Mouse (Mus musculus): ENCODE measurements around the gene Gulp1. TPM values are rescaled to one million over a fixed set of nuclear protein-coding genes. Genes with fewer than 3 reads are reported as not detected.
A peak's percentile ranks its signal among the peaks of the same experiment; 100 is the strongest.

The Gulp1 gene
- 8.4 and 9.1 TPM in 2 replicates for polyA plus RNA-seq (2014; fragmentation: Nextera tagmentation; extraction: Ambion mirVana)

DNA sequence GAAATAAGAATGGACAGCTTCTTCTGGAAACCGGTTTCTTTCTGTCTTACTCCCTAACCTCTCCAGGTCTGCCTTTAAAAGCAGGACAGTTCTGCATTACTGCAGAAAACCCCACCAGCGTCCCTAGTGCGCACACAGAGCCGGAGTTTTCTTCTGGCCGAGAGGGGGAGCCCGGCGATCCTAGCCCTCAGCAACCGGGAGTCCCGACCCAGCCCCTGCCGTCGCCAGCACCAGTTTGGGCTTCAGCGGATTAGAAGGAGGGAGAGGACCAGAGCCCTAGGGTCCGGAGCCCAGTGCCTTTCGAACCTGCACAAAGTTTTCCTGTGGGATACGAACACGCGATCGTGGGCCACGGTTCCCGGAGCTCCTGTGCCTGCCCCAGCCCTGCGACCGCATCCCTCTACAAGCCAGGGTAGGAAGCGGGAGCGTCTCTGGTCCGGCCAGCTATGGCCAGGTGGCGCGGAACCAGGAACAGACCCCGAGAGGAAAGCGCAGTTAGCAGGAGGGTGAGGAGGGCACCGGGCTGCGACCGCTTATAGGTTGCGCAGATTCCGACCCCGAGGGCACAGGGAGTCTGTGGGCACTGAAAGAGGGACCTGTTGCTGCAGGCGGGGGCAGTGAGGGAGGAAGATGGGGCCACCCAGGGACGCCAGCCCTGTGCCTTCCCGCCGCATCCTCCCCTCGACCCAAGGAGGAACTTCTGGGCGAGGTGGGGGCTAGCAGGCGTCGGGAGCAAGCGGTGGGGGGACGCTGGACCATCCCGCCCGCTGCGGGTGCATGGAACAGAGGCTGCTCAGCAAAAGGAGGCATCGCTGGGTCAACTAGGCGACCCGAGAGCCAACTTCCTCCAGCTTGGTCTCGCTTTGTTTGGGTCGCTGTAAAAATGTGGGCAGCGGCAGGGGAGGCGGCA, at the start of gene Gulp1:
Gene Gulp1, plus strand, starts transcription at position 51 of the 910 bp plus-strand sequence.
- peak within 1 kb of the TSS; percentile 51 for H3K4me3 ChIP-seq (replicated peaks; ENCODE audit: low read length)
- under 1% methylated on average over 55 of the region's 55 CpGs for WGBS
- H3K4me1 ChIP-seq (replicated peaks; ENCODE audit: control insufficient read depth, insufficient read depth, low read length) = no peaks in the 10 kb centered on the region
- H3K4me2 ChIP-seq (replicated peaks) = peak within 1 kb of the TSS; percentile 67
- no peaks in the 10 kb centered on the region for H3K9me3 ChIP-seq (ENCODE audit: control insufficient read depth, low read length)
- no peaks in the 10 kb centered on the region for H3K36me3 ChIP-seq (replicated peaks; ENCODE audit: control insufficient read depth, insufficient read depth)
- peak within 1 kb of the TSS; percentile 61 for H3K9ac ChIP-seq
- peak; percentile 64 for DNase-seq (ENCODE audit: low spot score)
- peak within 1 kb of the TSS; percentile 45 for H3K27ac ChIP-seq
- H3K27me3 ChIP-seq (ENCODE audit: control insufficient read depth, insufficient read depth, low read length) = no peaks in the 10 kb centered on the region
- ATAC-seq (ENCODE audit: low FRiP score) = peak; percentile 89

DNA sequence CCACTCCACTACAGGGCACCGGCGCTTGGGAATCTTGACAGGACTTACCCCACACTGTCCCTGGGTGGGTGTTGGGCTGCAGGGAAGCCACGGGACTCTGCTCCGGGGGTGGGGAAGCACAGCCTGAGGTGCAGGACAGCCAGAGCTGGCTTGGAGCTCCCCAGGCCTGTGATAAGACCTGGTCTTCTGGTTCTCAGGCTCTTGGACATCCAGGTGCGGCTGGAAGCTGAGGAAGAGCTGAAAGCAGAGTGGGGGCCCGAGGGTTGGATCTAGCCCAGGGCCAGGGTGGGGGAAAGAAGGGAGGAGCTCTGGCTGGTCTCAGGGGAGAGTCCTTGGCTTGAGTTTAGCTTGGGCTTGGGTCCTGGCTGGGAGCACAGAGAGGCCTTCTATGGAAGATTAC, 1.1 kb upstream of the Gulp1 start:
- WGBS = 77% methylated on average over 6 of the region's 6 CpGs
- Histone ChIP-seq H3K4me3 (replicated peaks; ENCODE audit: low read length) (no peak overlapping the region), H3K27ac (no peak overlapping the region), H3K27me3 (ENCODE audit: control insufficient read depth, insufficient read depth, low read length) (no peaks in the 10 kb centered on the region), H3K9ac (no peak overlapping the region), H3K4me2 (replicated peaks) (no peak overlapping the region), H3K4me1 (replicated peaks; ENCODE audit: control insufficient read depth, insufficient read depth, low read length) (no peaks in the 10 kb centered on the region), H3K36me3 (replicated peaks; ENCODE audit: control insufficient read depth, insufficient read depth) (no peaks in the 10 kb centered on the region), H3K9me3 (ENCODE audit: control insufficient read depth, low read length) (no peaks in the 10 kb centered on the region)
- no peak for ATAC-seq (ENCODE audit: low FRiP score)
- no peak for DNase-seq (ENCODE audit: low spot score)

DNA sequence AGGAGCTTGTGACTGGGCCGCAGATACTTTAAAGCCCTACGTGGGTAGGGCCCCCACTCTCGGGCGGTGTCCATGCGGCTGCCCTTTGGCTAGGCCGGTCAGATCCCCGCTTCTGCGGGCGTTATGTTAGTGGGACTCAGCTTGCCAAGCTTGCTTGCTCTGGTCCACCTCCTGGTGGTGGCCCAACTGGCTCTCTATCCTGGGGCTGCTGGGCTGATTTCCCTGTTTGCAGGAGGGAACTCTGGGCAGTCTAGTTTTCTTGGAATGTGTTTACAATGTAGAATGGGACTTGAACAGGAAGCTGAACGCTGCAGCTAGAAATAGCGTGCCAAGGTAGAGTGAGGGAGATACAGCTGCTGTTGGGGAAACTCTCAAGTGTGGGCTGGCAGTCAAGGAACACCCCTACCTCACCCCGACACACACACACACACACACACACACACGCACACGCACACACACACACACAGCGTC, 1.1 kb downstream of the Gulp1 start:
- H3K27me3 ChIP-seq (ENCODE audit: control insufficient read depth, insufficient read depth, low read length) = no peaks in the 10 kb centered on the region
- no peaks in the 10 kb centered on the region for H3K36me3 ChIP-seq (replicated peaks; ENCODE audit: control insufficient read depth, insufficient read depth)
- 8% methylated on average over 15 of the region's 15 CpGs for WGBS
- peak overlapping the region; percentile 67 for H3K4me2 ChIP-seq (replicated peaks)
- H3K4me3 ChIP-seq (replicated peaks; ENCODE audit: low read length) = peak overlapping the region; percentile 51
- H3K9ac ChIP-seq = peak overlapping the region; percentile 61
- H3K27ac ChIP-seq = peak overlapping the region; percentile 45
- no peaks in the 10 kb centered on the region for H3K9me3 ChIP-seq (ENCODE audit: control insufficient read depth, low read length)
- H3K4me1 ChIP-seq (replicated peaks; ENCODE audit: control insufficient read depth, insufficient read depth, low read length) = no peaks in the 10 kb centered on the region
- ATAC-seq (ENCODE audit: low FRiP score) = peak; percentile 65; the same call in 1 of the 2 replicates
- peak; percentile 46 for DNase-seq (ENCODE audit: low spot score)

DNA sequence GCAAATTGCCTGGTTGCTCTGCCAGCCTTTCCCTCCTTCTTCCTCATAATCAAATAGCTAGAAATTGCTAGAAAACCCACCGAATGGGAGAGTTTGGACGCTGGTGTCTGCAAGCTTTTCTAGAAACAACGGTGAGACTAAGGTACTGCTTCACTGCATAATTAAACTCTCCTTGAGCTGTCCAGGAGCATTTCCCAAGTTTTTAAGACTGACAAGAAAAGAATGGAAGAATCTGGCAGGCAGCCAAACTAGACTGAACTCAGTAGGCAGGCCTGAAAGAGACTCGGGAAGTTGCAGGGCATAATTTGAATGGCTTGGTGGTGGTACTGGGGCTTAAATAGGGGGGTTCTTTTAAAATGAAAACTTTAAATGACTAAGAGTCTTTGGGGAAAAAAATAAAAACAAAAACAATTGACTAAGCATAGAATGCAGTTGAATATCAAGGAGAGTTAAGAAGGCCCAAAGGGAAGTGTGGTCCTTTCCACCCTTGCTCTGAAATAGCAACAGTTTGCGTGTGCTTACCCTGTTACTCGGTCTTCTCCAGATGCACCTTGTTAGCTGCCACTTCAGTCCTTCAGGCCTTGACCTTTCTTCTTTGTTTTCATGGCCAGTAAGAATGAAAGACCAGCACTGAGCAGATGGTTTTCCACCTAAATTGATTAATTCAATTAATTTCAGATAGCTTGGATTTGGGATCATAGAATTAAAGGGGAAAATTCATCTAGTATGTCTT, 2.0 kb downstream of the Gulp1 start:
- Histone ChIP-seq H3K9me3 (ENCODE audit: control insufficient read depth, low read length) (no peaks in the 10 kb centered on the region), H3K9ac (no peak overlapping the region), H3K36me3 (replicated peaks; ENCODE audit: control insufficient read depth, insufficient read depth) (no peaks in the 10 kb centered on the region), H3K4me2 (replicated peaks) (peak overlapping the region; percentile 67), H3K4me1 (replicated peaks; ENCODE audit: control insufficient read depth, insufficient read depth, low read length) (no peaks in the 10 kb centered on the region), H3K27ac (no peak overlapping the region), H3K27me3 (ENCODE audit: control insufficient read depth, insufficient read depth, low read length) (no peaks in the 10 kb centered on the region), H3K4me3 (replicated peaks; ENCODE audit: low read length) (no peak overlapping the region)
- DNase-seq (ENCODE audit: low spot score) (peak; percentile 71), ATAC-seq (ENCODE audit: low FRiP score) (no peak)
- WGBS = 21% methylated on average over 6 of the region's 6 CpGs

DNA sequence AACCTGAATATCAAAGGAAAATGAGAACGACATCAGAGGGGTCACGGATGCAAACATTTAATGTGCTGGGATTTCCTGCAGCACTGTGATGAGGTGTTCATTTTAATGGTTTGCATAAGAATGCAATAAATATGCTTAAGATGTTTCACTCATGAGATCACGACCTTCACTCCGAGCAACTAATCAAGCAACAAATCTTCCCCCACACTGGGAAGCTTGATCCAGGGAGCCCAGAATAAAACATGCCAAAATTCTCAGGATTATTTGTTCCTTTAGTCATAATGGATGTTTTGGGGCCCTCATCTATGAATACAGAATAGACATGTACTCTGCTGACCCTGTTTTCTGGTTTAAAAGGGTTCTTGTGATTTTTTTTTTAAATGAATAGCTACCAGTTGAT, 16.1 kb downstream of the Gulp1 start:
- no peak for ATAC-seq (ENCODE audit: low FRiP score)
- no peak for DNase-seq (ENCODE audit: low spot score)
- Histone ChIP-seq H3K36me3 (replicated peaks; ENCODE audit: control insufficient read depth, insufficient read depth) (no peaks in the 10 kb centered on the region), H3K4me2 (replicated peaks) (no peak overlapping the region), H3K27ac (no peak overlapping the region), H3K9me3 (ENCODE audit: control insufficient read depth, low read length) (no peaks in the 10 kb centered on the region), H3K4me1 (replicated peaks; ENCODE audit: control insufficient read depth, insufficient read depth, low read length) (no peaks in the 10 kb centered on the region), H3K27me3 (ENCODE audit: control insufficient read depth, insufficient read depth, low read length) (no peaks in the 10 kb centered on the region), H3K4me3 (replicated peaks; ENCODE audit: low read length) (no peak overlapping the region), H3K9ac (no peak overlapping the region)
- WGBS = 76% methylated on average over 4 of the region's 4 CpGs

DNA sequence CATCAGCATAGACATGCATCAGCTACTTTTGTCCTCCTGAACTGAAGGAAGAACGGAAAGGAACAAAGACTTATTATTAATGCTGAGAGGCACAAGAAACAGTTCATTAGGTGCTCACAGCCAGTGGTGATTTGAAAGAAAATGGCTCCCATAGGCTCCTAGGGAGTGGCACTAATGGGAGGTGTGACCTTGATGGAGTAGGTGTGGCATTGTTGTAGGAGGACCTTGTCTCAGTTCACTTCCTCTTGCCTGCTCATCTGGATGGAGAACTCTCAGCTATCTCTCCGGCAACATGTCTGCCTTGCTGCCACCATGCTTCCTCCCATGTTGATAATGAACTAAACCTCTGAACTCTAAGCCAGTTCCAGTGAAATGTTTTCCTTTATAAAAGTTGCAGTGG, 17.0 kb downstream of the Gulp1 start:
- Histone ChIP-seq H3K4me3 (replicated peaks; ENCODE audit: low read length) (no peak overlapping the region), H3K9me3 (ENCODE audit: control insufficient read depth, low read length) (no peaks in the 10 kb centered on the region), H3K27me3 (ENCODE audit: control insufficient read depth, insufficient read depth, low read length) (no peaks in the 10 kb centered on the region), H3K4me2 (replicated peaks) (no peak overlapping the region), H3K4me1 (replicated peaks; ENCODE audit: control insufficient read depth, insufficient read depth, low read length) (no peaks in the 10 kb centered on the region), H3K9ac (no peak overlapping the region), H3K27ac (no peak overlapping the region), H3K36me3 (replicated peaks; ENCODE audit: control insufficient read depth, insufficient read depth) (no peaks in the 10 kb centered on the region)
- DNase-seq (ENCODE audit: low spot score) (no peak), ATAC-seq (ENCODE audit: low FRiP score) (no peak)
- 54% methylated on average over 2 of the region's 2 CpGs for WGBS

DNA sequence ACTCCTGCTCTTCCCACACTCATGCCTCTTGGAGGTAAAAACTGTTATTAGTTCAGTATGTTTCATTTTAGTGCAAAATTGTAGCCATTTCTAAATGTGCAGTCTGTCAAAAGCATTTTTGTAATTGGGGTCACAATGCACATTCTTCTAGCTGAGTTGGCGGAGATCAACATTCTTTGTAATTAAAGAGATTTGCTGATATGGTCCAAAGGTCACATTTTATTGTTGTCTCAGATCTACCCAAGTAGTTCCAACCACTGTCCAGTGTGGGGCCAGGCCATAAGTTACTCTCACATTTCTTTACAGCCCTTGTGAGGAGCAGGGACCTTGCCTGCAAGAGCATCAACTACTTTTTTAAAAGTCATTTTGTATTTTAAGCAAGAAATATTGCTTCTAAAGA, 24.7 kb downstream of the Gulp1 start:
- 89% methylated on average over 1 of the region's 1 CpGs for WGBS
- H3K4me3 ChIP-seq (replicated peaks; ENCODE audit: low read length) = no peak overlapping the region

DNA sequence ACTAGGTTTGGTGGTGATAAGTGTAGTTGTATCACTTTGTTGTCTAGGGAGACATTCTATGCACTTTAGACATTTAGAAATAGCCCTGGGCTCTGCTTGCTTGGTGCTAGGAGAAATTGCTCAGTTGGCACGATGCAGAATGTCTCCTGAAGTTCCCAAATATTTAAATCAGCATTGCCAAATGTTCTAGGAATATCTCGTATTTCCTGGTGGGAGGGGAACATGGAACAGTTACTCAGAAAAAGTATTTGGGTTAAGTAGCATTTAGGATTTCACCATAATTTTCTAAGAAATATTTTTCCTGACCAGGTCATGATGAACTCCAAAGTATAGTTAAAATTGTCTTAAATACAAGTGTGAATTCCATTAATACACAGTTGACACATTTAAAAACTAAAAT, 25.3 kb downstream of the Gulp1 start:
- no peaks in the 10 kb centered on the region for H3K36me3 ChIP-seq (replicated peaks; ENCODE audit: control insufficient read depth, insufficient read depth)
- no peak overlapping the region for H3K9ac ChIP-seq
- H3K4me2 ChIP-seq (replicated peaks) = no peak overlapping the region
- no peaks in the 10 kb centered on the region for H3K9me3 ChIP-seq (ENCODE audit: control insufficient read depth, low read length)
- ATAC-seq (ENCODE audit: low FRiP score) = no peak
- H3K4me1 ChIP-seq (replicated peaks; ENCODE audit: control insufficient read depth, insufficient read depth, low read length) = no peaks in the 10 kb centered on the region
- no peak overlapping the region for H3K27ac ChIP-seq
- DNase-seq (ENCODE audit: low spot score) = no peak
- no peaks in the 10 kb centered on the region for H3K27me3 ChIP-seq (ENCODE audit: control insufficient read depth, insufficient read depth, low read length)
- H3K4me3 ChIP-seq (replicated peaks; ENCODE audit: low read length) = no peak overlapping the region
- 85% methylated on average over 2 of the region's 2 CpGs for WGBS

More for the DNA sequence above, 24.7 kb downstream of the Gulp1 start:
- no peak overlapping the region for H3K27ac ChIP-seq
- no peak overlapping the region for H3K9ac ChIP-seq
- ATAC-seq (ENCODE audit: low FRiP score) (no peak), DNase-seq (ENCODE audit: low spot score) (no peak)
- no peaks in the 10 kb centered on the region for H3K4me1 ChIP-seq (replicated peaks; ENCODE audit: control insufficient read depth, insufficient read depth, low read length)
- H3K36me3 ChIP-seq (replicated peaks; ENCODE audit: control insufficient read depth, insufficient read depth) = no peaks in the 10 kb centered on the region
- H3K9me3 ChIP-seq (ENCODE audit: control insufficient read depth, low read length) = no peaks in the 10 kb centered on the region
- H3K27me3 ChIP-seq (ENCODE audit: control insufficient read depth, insufficient read depth, low read length) = no peaks in the 10 kb centered on the region
- no peak overlapping the region for H3K4me2 ChIP-seq (replicated peaks)

DNA sequence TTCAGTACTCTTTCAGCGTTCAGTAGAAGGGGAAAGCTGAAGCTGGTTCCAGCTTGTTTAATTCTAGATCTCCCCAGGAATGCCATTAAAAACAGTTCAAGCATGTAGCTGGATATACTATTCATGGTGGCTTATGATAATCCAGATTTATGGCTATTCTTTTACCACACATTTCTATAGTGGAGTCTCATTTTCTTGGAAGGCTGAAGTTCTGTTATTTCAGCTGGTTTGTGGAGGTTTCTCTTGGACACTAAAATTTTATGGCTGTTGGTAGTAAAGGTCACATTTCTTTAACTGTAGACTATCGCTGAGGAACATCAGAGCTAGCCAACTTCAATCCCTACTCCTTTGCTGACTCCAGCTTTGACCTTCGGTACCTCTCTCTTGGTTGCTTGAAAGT, 29.1 kb downstream of the Gulp1 start:
- peaks cover 7% of the 10 kb centered on the region; the same call in 1 of the 2 replicates for H3K4me1 ChIP-seq (replicated peaks; ENCODE audit: control insufficient read depth, insufficient read depth, low read length)
- H3K4me3 ChIP-seq (replicated peaks; ENCODE audit: low read length) = no peak overlapping the region
- H3K4me2 ChIP-seq (replicated peaks) = no peak overlapping the region
- H3K9ac ChIP-seq = no peak overlapping the region
- ATAC-seq (ENCODE audit: low FRiP score) = no peak
- no peaks in the 10 kb centered on the region for H3K27me3 ChIP-seq (ENCODE audit: control insufficient read depth, insufficient read depth, low read length)
- WGBS = 83% methylated on average over 3 of the region's 3 CpGs
- DNase-seq (ENCODE audit: low spot score) = no peak
- no peak overlapping the region for H3K27ac ChIP-seq
- no peaks in the 10 kb centered on the region for H3K36me3 ChIP-seq (replicated peaks; ENCODE audit: control insufficient read depth, insufficient read depth)
- no peaks in the 10 kb centered on the region for H3K9me3 ChIP-seq (ENCODE audit: control insufficient read depth, low read length)
